Mouse (Mus musculus): ENCODE data around the gene Sh2d7. TPM values are rescaled to one million over a fixed set of nuclear protein-coding genes. Genes with fewer than 3 reads are reported as not detected.
"Not testable (repeated sequence)": the region's sequence is repeated elsewhere in the genome, so short reads cannot be mapped to it uniquely, and the experiment has no call there.

The Sh2d7 gene
- polyA plus RNA-seq, 1 experiment from 2014 or later = not detected

GRCm38 (mm10) chr9:54552409-54552808, 13.6 kb downstream of the Sh2d7 start:
- H3K4me3 ChIP-seq = no peak overlapping the region
- H3K27me3 ChIP-seq (ENCODE audit: insufficient read depth, poor library complexity, severe bottlenecking) = 0 out of 2 replicates have a peak, but pooled peaks cover 5% of the 10 kb centered on the region
- no peaks in the 10 kb centered on the region for H3K36me3 ChIP-seq
- DNase-seq (ENCODE audit: low spot score) = peak; percentile 18
- no peaks in the 10 kb centered on the region for H3K9me3 ChIP-seq
- no peaks in the 10 kb centered on the region for H3K4me1 ChIP-seq (replicated peaks)
- H3K27ac ChIP-seq = no peak overlapping the region
- 28% methylated on average over 5 of the region's 5 CpGs for WGBS

GRCm38 (mm10) chr9:54555044-54555443, 16.3 kb downstream of the Sh2d7 start:
- Histone ChIP-seq H3K36me3 (no peaks in the 10 kb centered on the region), H3K4me3 (no peak overlapping the region), H3K27ac (no peak overlapping the region), H3K27me3 (ENCODE audit: insufficient read depth, poor library complexity, severe bottlenecking) (peaks cover 25% of the 10 kb centered on the region), H3K4me1 (replicated peaks) (peaks cover 8% of the 10 kb centered on the region), H3K9me3 (no peaks in the 10 kb centered on the region)
- DNase-seq (ENCODE audit: low spot score) = no peak
- WGBS = 76% methylated on average over 2 of the region's 2 CpGs

DNA sequence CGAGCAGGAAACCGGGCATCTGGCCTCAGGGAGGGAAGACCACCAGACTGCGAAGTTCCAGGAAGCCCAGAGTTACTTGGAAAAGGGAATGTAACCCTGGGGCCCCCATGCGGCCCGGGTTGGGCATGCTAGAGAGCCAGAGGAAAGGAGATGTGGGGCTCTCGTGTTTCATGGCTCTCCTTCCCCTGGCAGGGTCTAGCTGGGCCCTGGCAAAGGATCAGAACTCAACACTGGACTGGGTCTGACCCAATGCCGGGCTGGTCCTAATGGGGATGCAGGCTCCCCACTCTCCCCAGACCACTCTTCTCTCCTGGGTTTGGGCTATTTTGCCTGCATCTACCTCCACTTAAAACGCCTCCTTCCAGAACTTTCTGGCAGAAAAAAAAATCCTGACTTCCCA, 19.9 kb downstream of the Sh2d7 start:
- no peaks in the 10 kb centered on the region for H3K9me3 ChIP-seq

GRCm38 (mm10) chr9:54559771-54560471, 21.1 kb downstream of the Sh2d7 start, which contains the start of gene Cib2:
Gene Cib2 (minus strand): TSS chr9:54560218.
- peak within 1 kb of the TSS; percentile 65 for H3K4me3 ChIP-seq
- peaks cover 14% of the 10 kb centered on the region for H3K4me1 ChIP-seq (replicated peaks)
- DNase-seq (ENCODE audit: low spot score) = peak; percentile 88
- peaks cover 20% of the 10 kb centered on the region for H3K27me3 ChIP-seq (ENCODE audit: insufficient read depth, poor library complexity, severe bottlenecking)
- peak within 1 kb of the TSS; percentile 81 for H3K27ac ChIP-seq
- H3K36me3 ChIP-seq = no peaks in the 10 kb centered on the region
- WGBS = 1% methylated on average over 52 of the region's 54 CpGs
- H3K9me3 ChIP-seq = no peaks in the 10 kb centered on the region

More for the DNA sequence above, 19.9 kb downstream of the Sh2d7 start:
- no peak for DNase-seq (ENCODE audit: low spot score)
- WGBS = 69% methylated on average over 8 of the region's 8 CpGs
- Histone ChIP-seq H3K4me3 (no peak overlapping the region), H3K27me3 (ENCODE audit: insufficient read depth, poor library complexity, severe bottlenecking) (peaks cover 24% of the 10 kb centered on the region), H3K36me3 (no peaks in the 10 kb centered on the region), H3K27ac (no peak overlapping the region), H3K4me1 (replicated peaks) (peaks cover 14% of the 10 kb centered on the region)

- peaks cover 20% of the 10 kb centered on the region for H3K27me3 ChIP-seq (ENCODE audit: insufficient read depth, poor library complexity, severe bottlenecking)
- DNase-seq (ENCODE audit: low spot score) = no peak
- H3K27ac ChIP-seq = no peak overlapping the region
- WGBS = 85% methylated on average over 8 of the region's 8 CpGs
- no peaks in the 10 kb centered on the region for H3K36me3 ChIP-seq
- no peaks in the 10 kb centered on the region for H3K9me3 ChIP-seq
- H3K4me1 ChIP-seq (replicated peaks) = peaks cover 14% of the 10 kb centered on the region
- H3K4me3 ChIP-seq = no peak overlapping the region
Observed at GRCm38 (mm10) chr9:54560831-54561601, 22.2 kb downstream of the Sh2d7 start.

DNA sequence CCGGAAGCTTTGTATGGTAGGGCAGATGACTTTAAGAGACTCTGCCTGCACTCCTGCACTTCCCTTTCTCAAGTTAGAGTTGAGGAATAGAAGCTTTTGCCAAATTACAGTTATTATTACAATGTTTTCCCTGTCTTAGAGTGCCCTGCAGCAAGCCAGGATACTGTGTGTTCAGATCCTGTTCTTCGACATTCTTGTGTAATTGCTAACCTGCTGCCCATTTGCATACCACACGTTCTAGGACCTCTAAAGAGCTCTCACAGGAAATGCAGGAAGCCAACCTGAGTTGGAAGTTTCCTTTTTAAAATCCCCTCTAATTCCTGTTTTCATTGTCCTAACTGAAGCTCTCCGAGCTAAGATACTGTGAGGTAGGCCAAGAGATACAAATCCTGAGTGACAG, 28.2 kb downstream of the Sh2d7 start:
- no peak overlapping the region for H3K4me3 ChIP-seq
- no peak for DNase-seq (ENCODE audit: low spot score)
- H3K27me3 ChIP-seq (ENCODE audit: insufficient read depth, poor library complexity, severe bottlenecking) = no peaks in the 10 kb centered on the region
- 65% methylated on average over 4 of the region's 4 CpGs for WGBS
- no peaks in the 10 kb centered on the region for H3K36me3 ChIP-seq
- no peaks in the 10 kb centered on the region for H3K4me1 ChIP-seq (replicated peaks)
- H3K27ac ChIP-seq = no peak overlapping the region
- no peaks in the 10 kb centered on the region for H3K9me3 ChIP-seq

DNA sequence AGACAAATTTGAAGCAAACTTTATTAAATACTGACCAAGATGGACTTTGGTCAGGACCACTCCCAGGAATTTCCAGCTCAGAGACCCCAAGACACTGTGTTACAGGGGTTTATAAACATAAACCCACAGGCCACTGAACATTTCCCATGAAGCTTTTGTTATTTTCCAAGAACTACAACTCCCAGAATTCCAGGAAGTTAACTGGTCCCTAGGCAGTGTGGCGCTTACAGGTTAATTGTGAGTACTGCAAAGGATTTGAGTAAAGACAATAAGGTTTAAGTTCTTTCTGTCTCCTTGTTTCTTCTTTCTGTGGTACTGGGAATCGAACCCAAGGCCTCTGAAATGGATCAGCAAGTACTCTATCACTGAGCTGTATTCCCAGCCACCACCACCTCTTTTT, 29.9 kb downstream of the Sh2d7 start:
- no peak overlapping the region for H3K27ac ChIP-seq
- H3K9me3 ChIP-seq = no peaks in the 10 kb centered on the region
- 40% methylated on average over 2 of the region's 2 CpGs for WGBS
- no peaks in the 10 kb centered on the region for H3K27me3 ChIP-seq (ENCODE audit: insufficient read depth, poor library complexity, severe bottlenecking)
- no peak overlapping the region for H3K4me3 ChIP-seq
- H3K36me3 ChIP-seq = no peaks in the 10 kb centered on the region
- no peak for DNase-seq (ENCODE audit: low spot score)
- no peaks in the 10 kb centered on the region for H3K4me1 ChIP-seq (replicated peaks)

- WGBS = 83% methylated on average over 9 of the region's 9 CpGs
- no peaks in the 10 kb centered on the region for H3K27me3 ChIP-seq (ENCODE audit: insufficient read depth, poor library complexity, severe bottlenecking)
- H3K9me3 ChIP-seq = no peaks in the 10 kb centered on the region
- no peak overlapping the region for H3K27ac ChIP-seq
- no peak overlapping the region for H3K4me3 ChIP-seq
- DNase-seq (ENCODE audit: low spot score) = no peak
- no peaks in the 10 kb centered on the region for H3K36me3 ChIP-seq
- H3K4me1 ChIP-seq (replicated peaks) = no peaks in the 10 kb centered on the region
Observed at GRCm38 (mm10) chr9:54571130-54571839, 32.5 kb downstream of the Sh2d7 start.

DNA sequence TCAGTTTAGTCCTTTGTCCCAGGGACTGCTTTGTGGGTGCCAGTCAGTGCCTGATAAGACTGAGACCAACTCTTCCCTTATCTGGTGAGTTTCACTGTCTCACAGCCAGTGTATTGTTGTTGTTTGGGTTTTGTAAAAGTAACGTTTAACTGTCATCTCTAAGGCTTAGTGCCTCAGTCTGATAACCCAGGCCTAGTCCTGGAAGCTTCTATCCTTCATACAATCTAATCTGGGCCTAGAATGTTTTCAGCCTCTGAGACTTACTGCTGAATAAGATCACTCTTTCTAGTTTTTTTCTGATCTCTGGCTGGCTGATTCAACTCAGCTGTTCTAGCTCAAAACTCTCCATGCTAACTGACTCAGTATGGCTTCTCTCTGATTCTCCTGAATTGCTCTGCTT, 44.9 kb downstream of the Sh2d7 start:
- no peaks in the 10 kb centered on the region for H3K36me3 ChIP-seq
- H3K9me3 ChIP-seq = no peaks in the 10 kb centered on the region
- H3K4me3 ChIP-seq = no peak overlapping the region
- DNase-seq (ENCODE audit: low spot score) = no peak
- WGBS = 57% methylated on average over 1 of the region's 1 CpGs
- no peaks in the 10 kb centered on the region for H3K27me3 ChIP-seq (ENCODE audit: insufficient read depth, poor library complexity, severe bottlenecking)
- H3K27ac ChIP-seq = no peak overlapping the region
- peaks cover 17% of the 10 kb centered on the region for H3K4me1 ChIP-seq (replicated peaks)

GRCm38 (mm10) chr9:54584127-54584526, 45.3 kb downstream of the Sh2d7 start:
- not testable (repeated sequence) for H3K27me3 ChIP-seq (ENCODE audit: insufficient read depth, poor library complexity, severe bottlenecking); H3K27ac ChIP-seq; H3K4me3 ChIP-seq; H3K36me3 ChIP-seq; H3K9me3 ChIP-seq; DNase-seq (ENCODE audit: low spot score)
- H3K4me1 ChIP-seq (replicated peaks) = peaks cover 17% of the 10 kb centered on the region
- WGBS = 85% methylated on average over 2 of the region's 2 CpGs

DNA sequence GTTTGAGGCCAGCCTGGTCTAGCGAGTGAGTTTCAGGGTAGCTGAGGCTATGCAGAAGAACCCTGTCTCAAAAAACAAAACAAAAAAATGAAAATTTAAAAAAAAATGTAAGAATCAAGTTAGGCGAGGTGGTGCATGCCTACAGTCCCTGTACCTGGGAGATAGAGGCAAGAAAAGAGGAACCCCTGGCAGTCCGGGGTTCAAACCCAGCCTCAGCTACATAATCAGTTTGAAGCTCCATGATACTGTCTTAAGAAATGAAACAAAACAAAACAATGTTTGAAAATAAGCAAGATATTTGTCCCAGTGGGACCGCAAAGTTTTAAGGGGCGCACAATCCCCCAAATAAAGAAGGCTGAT, 47.0 kb downstream of the Sh2d7 start:
- H3K27me3 ChIP-seq (ENCODE audit: insufficient read depth, poor library complexity, severe bottlenecking) = no peaks in the 10 kb centered on the region
- peak overlapping the region; percentile 91 for H3K27ac ChIP-seq
- H3K4me3 ChIP-seq = peak overlapping the region; percentile 99
- WGBS = 31% methylated on average over 5 of the region's 5 CpGs
- H3K9me3 ChIP-seq = no peaks in the 10 kb centered on the region
- H3K4me1 ChIP-seq (replicated peaks) = peaks cover 17% of the 10 kb centered on the region
- H3K36me3 ChIP-seq = peaks cover 17% of the 10 kb centered on the region
- no peak for DNase-seq (ENCODE audit: low spot score)

DNA sequence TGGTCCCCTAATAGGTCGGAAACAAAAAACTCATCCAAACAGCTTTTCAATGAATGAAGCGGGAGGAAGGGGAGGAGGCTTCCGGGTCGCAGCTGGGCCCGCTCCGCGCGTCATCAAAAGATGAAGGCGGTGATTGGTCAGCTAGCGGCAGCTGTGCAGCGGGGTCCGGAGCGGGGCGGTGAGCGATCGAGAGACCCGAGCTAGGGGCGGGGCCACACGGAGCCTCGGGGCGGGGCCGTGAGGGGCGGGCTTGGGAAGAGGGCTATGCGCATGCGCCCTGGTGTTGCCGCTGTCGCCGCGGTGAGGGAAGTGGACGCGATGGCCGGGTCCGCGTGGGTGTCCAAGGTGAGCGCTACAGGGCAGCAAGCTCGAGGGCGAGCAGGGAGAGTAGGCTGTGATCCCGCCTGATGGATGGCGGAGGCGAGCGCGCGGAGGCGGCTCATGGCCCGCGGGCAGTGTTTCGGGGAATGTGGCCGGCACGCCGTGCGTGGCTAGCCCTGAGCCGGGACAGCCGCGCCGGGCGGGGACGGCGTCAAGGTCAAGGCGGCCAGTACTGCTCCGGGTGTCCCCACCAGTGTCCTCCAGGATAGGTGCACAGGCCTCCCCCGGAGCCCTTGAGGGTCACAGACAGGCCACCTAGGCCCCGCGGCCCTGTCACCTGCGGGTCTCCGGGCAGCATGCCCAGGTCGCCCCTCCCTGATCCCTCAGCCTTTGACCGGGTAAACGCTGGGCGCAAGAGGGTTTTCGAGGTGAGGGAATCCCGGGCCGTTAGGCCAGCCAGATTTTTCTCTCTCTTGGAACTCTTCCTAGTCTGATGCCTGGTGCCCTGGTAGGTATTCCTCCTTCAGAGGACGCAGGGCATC, 47.6 kb downstream of the Sh2d7 start, which contains the start of gene Idh3a:
TSS of gene Idh3a (plus strand) at position 136 of the 863 bp plus-strand sequence.
- peak; percentile 99 for DNase-seq (ENCODE audit: low spot score)
- Histone ChIP-seq H3K4me1 (replicated peaks) (peaks cover 17% of the 10 kb centered on the region), H3K36me3 (peaks cover 21% of the 10 kb centered on the region), H3K27ac (peak within 1 kb of the TSS; percentile 91), H3K9me3 (no peaks in the 10 kb centered on the region), H3K27me3 (ENCODE audit: insufficient read depth, poor library complexity, severe bottlenecking) (no peaks in the 10 kb centered on the region), H3K4me3 (peak within 1 kb of the TSS; percentile 99)
- WGBS = under 1% methylated on average over 73 of the region's 73 CpGs

All from hindbrain, embryonic 10.5 days (tissue).